Mouse (Mus musculus): Measurements from ENCODE around the gene Pex14. TPM values are rescaled to one million over a fixed set of nuclear protein-coding genes. Genes with fewer than 3 reads are reported as not detected.

Pex14 gene
- polyA plus RNA-seq, 1 experiment, result 19.7 TPM

DNA sequence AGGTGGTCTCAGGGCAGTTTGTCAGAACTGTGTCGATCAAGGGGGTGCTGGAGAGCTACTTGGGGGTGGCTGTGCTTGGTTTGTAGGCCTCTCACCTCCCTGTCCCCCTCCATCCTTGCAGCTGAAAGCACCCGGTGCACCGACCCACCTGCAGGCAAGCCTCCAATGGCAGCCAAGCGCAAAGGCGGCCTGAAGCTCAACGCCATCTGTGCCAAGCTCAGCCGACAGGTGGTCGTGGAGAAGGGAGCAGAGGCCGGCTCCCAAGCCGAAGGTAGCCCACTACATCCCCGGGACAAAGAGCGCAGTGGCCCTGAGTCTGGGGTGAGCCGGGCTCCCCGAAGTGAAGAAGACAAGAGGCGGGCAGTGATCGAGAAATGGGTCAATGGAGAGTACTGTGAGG is 170.8 kb downstream of the Pex14 start:
- no peak for TF ChIP-seq POLR2A (IDR thresholded peaks at IDR 0.05; ENCODE audit: borderline replicate concordance, low read depth, low read length)
- TF ChIP-seq CTCF (IDR thresholded peaks at IDR 0.05; ENCODE audit: low read depth, low read length), result no peak
- no peak overlapping the region for H3K4me3 ChIP-seq (ENCODE audit: insufficient read depth, low read length)

GRCm38 (mm10) chr4:148928316-148928715 is 171.4 kb downstream of the Pex14 start:
- H3K27ac ChIP-seq (ENCODE audit: insufficient read depth, low read depth, low read length), result no peak overlapping the region
- no peak overlapping the region for H3K4me3 ChIP-seq (ENCODE audit: insufficient read depth, low read length)
- no peaks in the 10 kb centered on the region for H3K4me1 ChIP-seq (ENCODE audit: control insufficient read depth, insufficient read depth, low read length)
- TF ChIP-seq CTCF (IDR thresholded peaks at IDR 0.05; ENCODE audit: low read depth, low read length), result no peak
- TF ChIP-seq POLR2A (IDR thresholded peaks at IDR 0.05; ENCODE audit: borderline replicate concordance, low read depth, low read length), result no peak

More for the DNA sequence above, 170.8 kb downstream of the Pex14 start:
- Histone ChIP-seq H3K27ac (ENCODE audit: insufficient read depth, low read depth, low read length) (no peak overlapping the region), H3K4me1 (ENCODE audit: control insufficient read depth, insufficient read depth, low read length) (no peaks in the 10 kb centered on the region)

GRCm38 (mm10) chr4:148926459-148926858 is 173.2 kb downstream of the Pex14 start:
- H3K27ac ChIP-seq (ENCODE audit: insufficient read depth, low read depth, low read length), result no peak overlapping the region
- no peak for TF ChIP-seq CTCF (IDR thresholded peaks at IDR 0.05; ENCODE audit: low read depth, low read length)
- no peak for TF ChIP-seq POLR2A (IDR thresholded peaks at IDR 0.05; ENCODE audit: borderline replicate concordance, low read depth, low read length)
- no peaks in the 10 kb centered on the region for H3K4me1 ChIP-seq (ENCODE audit: control insufficient read depth, insufficient read depth, low read length)
- no peak overlapping the region for H3K4me3 ChIP-seq (ENCODE audit: insufficient read depth, low read length)

DNA sequence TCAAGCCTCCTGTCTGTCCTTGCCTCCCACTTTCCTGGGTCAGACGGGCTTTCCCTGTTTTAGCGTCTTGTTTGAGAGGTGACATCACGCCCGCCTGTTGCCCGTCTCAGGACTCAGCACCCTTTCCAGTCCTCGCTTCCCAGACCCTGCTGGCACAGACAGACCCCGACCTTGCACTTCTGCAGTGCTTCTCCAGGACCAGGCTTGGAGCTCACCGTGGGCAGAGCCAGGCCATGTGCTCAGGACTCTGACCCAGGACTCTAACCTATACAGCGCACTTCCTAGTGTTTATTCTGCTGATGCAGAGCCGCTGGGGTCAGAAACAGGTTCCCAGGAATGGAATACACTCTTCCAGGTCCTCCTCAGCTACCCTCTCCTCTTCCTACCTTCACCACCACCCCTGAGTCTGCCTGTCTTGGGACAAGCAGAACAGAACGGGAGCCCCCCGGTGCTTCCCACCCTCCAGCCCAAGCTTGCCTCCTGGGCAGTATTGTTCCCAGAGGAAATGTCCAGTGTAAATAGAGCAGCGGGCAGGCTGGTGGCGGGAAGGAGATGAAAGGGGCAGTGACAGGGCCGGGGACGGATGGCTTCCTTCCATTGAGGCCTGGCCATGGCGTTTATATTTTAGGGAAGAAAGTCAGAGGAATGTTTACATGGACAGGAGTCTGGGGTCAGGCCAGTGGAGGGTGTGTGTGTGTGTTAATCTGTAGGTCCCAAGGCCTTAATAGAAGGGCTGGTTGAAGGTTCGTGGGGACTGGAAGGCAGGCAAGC is 173.9 kb downstream of the Pex14 start:
- Histone ChIP-seq H3K27ac (ENCODE audit: insufficient read depth, low read depth, low read length) (no peak overlapping the region), H3K4me3 (ENCODE audit: insufficient read depth, low read length) (no peak overlapping the region), H3K4me1 (ENCODE audit: control insufficient read depth, insufficient read depth, low read length) (0 out of 2 replicates have a peak, but pooled peaks cover 1% of the 10 kb centered on the region)
- TF ChIP-seq CTCF (IDR thresholded peaks at IDR 0.05; ENCODE audit: low read depth, low read length) (no peak), POLR2A (IDR thresholded peaks at IDR 0.05; ENCODE audit: borderline replicate concordance, low read depth, low read length) (no peak)

GRCm38 (mm10) chr4:148923976-148924375 is 175.7 kb downstream of the Pex14 start:
- Histone ChIP-seq H3K4me3 (ENCODE audit: insufficient read depth, low read length) (no peak overlapping the region), H3K27ac (ENCODE audit: insufficient read depth, low read depth, low read length) (no peak overlapping the region), H3K4me1 (ENCODE audit: control insufficient read depth, insufficient read depth, low read length) (0 out of 2 replicates have a peak, but pooled peaks cover 2% of the 10 kb centered on the region)
- TF ChIP-seq CTCF (IDR thresholded peaks at IDR 0.05; ENCODE audit: low read depth, low read length) (no peak), POLR2A (IDR thresholded peaks at IDR 0.05; ENCODE audit: borderline replicate concordance, low read depth, low read length) (no peak)

DNA sequence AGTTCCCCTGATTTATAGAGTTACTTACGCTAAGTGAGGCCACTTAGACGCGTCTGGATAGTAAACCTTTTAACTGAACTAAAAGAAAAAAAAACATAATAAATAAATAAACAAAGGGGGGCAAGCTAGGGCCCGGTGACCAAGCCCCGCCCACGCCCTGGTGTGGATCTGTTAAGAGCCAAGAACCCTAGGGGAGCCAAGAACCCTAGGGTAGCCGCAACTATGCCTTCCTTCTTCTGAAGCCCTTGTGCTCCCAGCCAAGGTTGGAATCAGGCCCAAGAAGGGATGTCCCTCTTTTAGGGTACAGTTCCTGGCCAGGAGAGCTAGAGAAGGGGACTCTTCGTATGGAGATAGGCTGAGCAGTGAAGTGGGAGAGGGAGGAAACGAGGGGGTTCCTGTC is 176.3 kb downstream of the Pex14 start:
- TF ChIP-seq POLR2A (IDR thresholded peaks at IDR 0.05; ENCODE audit: borderline replicate concordance, low read depth, low read length) (no peak), CTCF (IDR thresholded peaks at IDR 0.05; ENCODE audit: low read depth, low read length) (no peak)
- Histone ChIP-seq H3K4me1 (ENCODE audit: control insufficient read depth, insufficient read depth, low read length) (0 out of 2 replicates have a peak, but pooled peaks cover 2% of the 10 kb centered on the region), H3K4me3 (ENCODE audit: insufficient read depth, low read length) (no peak overlapping the region), H3K27ac (ENCODE audit: insufficient read depth, low read depth, low read length) (no peak overlapping the region)

- Histone ChIP-seq H3K4me3 (ENCODE audit: insufficient read depth, low read length) (no peak overlapping the region), H3K27ac (ENCODE audit: insufficient read depth, low read depth, low read length) (no peak overlapping the region), H3K4me1 (ENCODE audit: control insufficient read depth, insufficient read depth, low read length) (0 out of 2 replicates have a peak, but pooled peaks cover 2% of the 10 kb centered on the region)
- TF ChIP-seq POLR2A (IDR thresholded peaks at IDR 0.05; ENCODE audit: borderline replicate concordance, low read depth, low read length) (no peak), CTCF (IDR thresholded peaks at IDR 0.05; ENCODE audit: low read depth, low read length) (no peak)
These were observed 177.4 kb downstream of the Pex14 start for GRCm38 (mm10) chr4:148922221-148922700.

DNA sequence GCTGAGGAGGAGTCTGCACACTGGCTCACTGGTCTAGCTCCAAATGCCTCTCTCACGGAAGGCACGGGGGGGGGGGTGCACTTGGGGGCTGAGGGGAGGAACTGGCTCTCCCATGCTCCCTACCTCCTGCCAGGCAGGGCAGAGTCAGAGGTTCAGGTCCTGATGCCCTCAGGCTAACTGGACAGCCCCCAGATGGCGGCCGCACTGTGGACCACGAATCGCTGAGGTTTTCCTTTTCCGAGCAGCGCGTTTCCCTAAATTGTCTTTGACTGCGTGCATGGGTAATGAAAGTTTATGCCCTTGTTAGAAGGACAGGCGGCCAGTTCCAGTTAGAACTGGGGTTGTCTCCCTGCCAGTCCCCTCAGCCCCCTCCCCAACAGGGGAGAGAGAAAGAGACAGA is 179.1 kb downstream of the Pex14 start:
- 0 out of 2 replicates have a peak, but pooled peaks cover 2% of the 10 kb centered on the region for H3K4me1 ChIP-seq (ENCODE audit: control insufficient read depth, insufficient read depth, low read length)
- TF ChIP-seq CTCF (IDR thresholded peaks at IDR 0.05; ENCODE audit: low read depth, low read length), result no peak
- TF ChIP-seq POLR2A (IDR thresholded peaks at IDR 0.05; ENCODE audit: borderline replicate concordance, low read depth, low read length), result no peak
- peak overlapping the region; percentile 26 for H3K4me3 ChIP-seq (ENCODE audit: insufficient read depth, low read length)
- H3K27ac ChIP-seq (ENCODE audit: insufficient read depth, low read depth, low read length), result no peak overlapping the region

DNA sequence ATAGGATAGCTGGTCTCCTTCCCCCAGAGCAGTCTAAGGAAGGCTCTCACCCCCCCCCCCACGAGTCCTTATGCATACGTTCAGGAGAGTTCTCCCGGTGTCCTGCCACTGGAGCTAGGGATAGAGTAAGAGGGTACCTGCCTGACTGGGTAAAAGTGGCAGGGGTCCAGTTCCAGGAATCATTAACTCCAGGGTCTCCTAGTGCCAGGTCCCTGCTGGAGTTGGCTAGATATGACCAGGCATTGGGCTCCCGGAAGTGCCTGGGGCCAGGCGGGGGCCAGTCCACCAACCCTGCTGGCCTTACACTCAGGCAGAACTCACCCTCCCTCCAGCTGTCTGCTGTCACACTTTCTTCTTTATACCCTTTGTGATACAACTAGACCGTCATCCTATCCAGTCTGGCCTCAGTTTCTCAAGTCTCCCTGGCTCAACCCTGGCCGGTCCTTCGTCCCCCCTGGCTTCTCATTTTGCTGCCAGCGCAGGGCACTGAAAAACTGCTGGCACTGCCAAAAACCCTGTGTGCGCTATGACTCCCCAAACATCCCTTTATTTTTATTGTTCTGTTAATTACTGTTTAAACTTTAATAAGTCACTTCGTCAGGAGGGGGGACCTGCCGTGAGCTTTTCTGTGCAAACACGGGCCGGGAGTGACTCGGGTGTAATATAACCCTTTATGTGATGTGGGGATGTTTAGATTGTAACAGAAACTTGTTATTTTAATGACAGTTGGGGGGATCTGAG is 180.8 kb downstream of the Pex14 start:
- TF ChIP-seq CTCF (IDR thresholded peaks at IDR 0.05; ENCODE audit: low read depth, low read length), result no peak
- TF ChIP-seq POLR2A (IDR thresholded peaks at IDR 0.05; ENCODE audit: borderline replicate concordance, low read depth, low read length), result no peak
- H3K4me1 ChIP-seq (ENCODE audit: control insufficient read depth, insufficient read depth, low read length), result 0 out of 2 replicates have a peak, but pooled peaks cover 2% of the 10 kb centered on the region
- H3K4me3 ChIP-seq (ENCODE audit: insufficient read depth, low read length), result no peak overlapping the region

More for the DNA sequence above, 180.8 kb downstream of the Pex14 start:
- no peak overlapping the region for H3K27ac ChIP-seq (ENCODE audit: insufficient read depth, low read depth, low read length)
